ENCODE assay signal across 26 mouse cellular contexts in genomic region chr1:182145546-182145945, GRCm38 (mm10). TPM values are rescaled to one million over a fixed set of nuclear protein-coding genes. Genes with fewer than 3 reads are reported as not detected.
A peak's percentile ranks its signal among the peaks of the same experiment; 100 is the strongest.
DNase-seq lines count a peak whose midpoint lies in the region; ATAC-seq lines count a peak whose summit lies in the region.
"Had no signal": no experiment of that assay in that cellular context is flagged by ENCODE, and none has a peak within 500 bp of the region (broad histone marks: within the 10 kb centered on the region; RNA-seq: fewer than 3 reads in every experiment).

No protein-coding gene starts in this region.

- DNase-seq in hindbrain, embryonic 10.5 days (ENCODE audit: low spot score) = peak; percentile 54
- peak; percentile 11 for DNase-seq in retina, postnatal 1 day
- no peak for DNase-seq in retina, embryonic 14.5 days (ENCODE audit: low spot score)
- DNase-seq in limb, embryonic 11.5 days (ENCODE audit: low spot score) = peak; percentile 85
- no peak for DNase-seq in right cerebral cortex, postnatal 25 days
- DNase-seq in left cerebral cortex, postnatal 25 days (ENCODE audit: low spot score in 2 of 2) = no peak
- no peak for DNase-seq in heart, adult 8-10 months (ENCODE audit: low spot score)
- DNase-seq: cerebellum, adult 9-10 months; forebrain, postnatal 0 days; gastrocnemius, adult 2 months; heart, adult 11 months; kidney, adult 2 months; kidney, postnatal 25 days; layer of hippocampus, adult 9-11 months; lung, embryonic 14.5 days; right cerebral cortex, postnatal 4 days; thymus, postnatal 25 days had no signal

- no peak overlapping the region for H3K9ac ChIP-seq in hindbrain, embryonic 13.5 days
- no peak overlapping the region for H3K9ac ChIP-seq in limb, embryonic 11.5 days (ENCODE audit: low read length)
- H3K9ac ChIP-seq: forebrain, postnatal 0 days; heart, embryonic 15.5 days; lung, embryonic 14.5 days; midbrain, embryonic 15.5 days; neural tube, embryonic 12.5 days had no signal

- H3K27me3 ChIP-seq in hindbrain, embryonic 10.5 days (ENCODE audit: insufficient read depth, poor library complexity, severe bottlenecking) = no peaks in the 10 kb centered on the region
- 0 out of 2 replicates have a peak, but pooled peaks cover 6% of the 10 kb centered on the region for H3K27me3 ChIP-seq in hindbrain, embryonic 13.5 days
- H3K27me3 ChIP-seq in limb, embryonic 11.5 days (ENCODE audit: control insufficient read depth, insufficient read depth, low read length) = no peaks in the 10 kb centered on the region
- H3K27me3 ChIP-seq: midbrain, embryonic 15.5 days; neural tube, embryonic 12.5 days had no signal

- H3K4me3 ChIP-seq in hindbrain, embryonic 10.5 days = no peak overlapping the region
- H3K4me3 ChIP-seq in hindbrain, embryonic 13.5 days = no peak overlapping the region
- H3K4me3 ChIP-seq in limb, embryonic 11.5 days (ENCODE audit: low read depth, low read length) = no peak overlapping the region
- H3K4me3 ChIP-seq: gastrocnemius, adult 2 months; heart, embryonic 15.5 days; midbrain, embryonic 15.5 days; neural tube, embryonic 12.5 days had no signal

- no peak overlapping the region for H3K27ac ChIP-seq in hindbrain, embryonic 10.5 days
- H3K27ac ChIP-seq in hindbrain, embryonic 13.5 days = no peak overlapping the region
- no peak overlapping the region for H3K27ac ChIP-seq in limb, embryonic 11.5 days (replicated peaks; ENCODE audit: low read depth, low read length)
- H3K27ac ChIP-seq: gastrocnemius, adult 2 months; heart, embryonic 15.5 days; midbrain, embryonic 15.5 days; neural tube, embryonic 12.5 days had no signal

- no peak overlapping the region for H3K4me2 ChIP-seq in hindbrain, embryonic 13.5 days
- no peak overlapping the region for H3K4me2 ChIP-seq in limb, embryonic 11.5 days (ENCODE audit: low read depth, severe bottlenecking)
- H3K4me2 ChIP-seq: heart, embryonic 15.5 days; lung, embryonic 14.5 days; midbrain, embryonic 15.5 days; neural tube, embryonic 12.5 days had no signal

- 0 out of 2 replicates have a peak, but pooled peaks cover 3% of the 10 kb centered on the region for H3K9me3 ChIP-seq in hindbrain, embryonic 10.5 days
- H3K9me3 ChIP-seq in hindbrain, embryonic 13.5 days = no peaks in the 10 kb centered on the region
- H3K9me3 ChIP-seq in limb, embryonic 11.5 days (ENCODE audit: control insufficient read depth, low read length) = no peaks in the 10 kb centered on the region
- H3K9me3 ChIP-seq: heart, embryonic 15.5 days; midbrain, embryonic 15.5 days; neural tube, embryonic 12.5 days had no signal

- no peaks in the 10 kb centered on the region for H3K36me3 ChIP-seq in hindbrain, embryonic 10.5 days
- no peaks in the 10 kb centered on the region for H3K36me3 ChIP-seq in hindbrain, embryonic 13.5 days
- H3K36me3 ChIP-seq in limb, embryonic 11.5 days (ENCODE audit: control insufficient read depth, insufficient read depth, low read length) = no peaks in the 10 kb centered on the region
- H3K36me3 ChIP-seq: heart, embryonic 15.5 days; midbrain, embryonic 15.5 days; neural tube, embryonic 12.5 days had no signal

- ATAC-seq in hindbrain, embryonic 13.5 days (ENCODE audit: low FRiP score) = no peak
- ATAC-seq in limb, embryonic 11.5 days (ENCODE audit: insufficient number of reproducible peaks, low FRiP score, low TSS enrichment, low read depth) = 0 out of 2 replicates have a peak, but pooled peaks have one; percentile 69
- ATAC-seq: forebrain, postnatal 0 days; midbrain, embryonic 15.5 days had no signal

- intact Hi-C loops in left cerebral cortex, postnatal 25 days (cut with DNase I) = no loop called here

- 62% methylated on average over 5 of the region's 5 CpGs for WGBS in hindbrain, embryonic 10.5 days
- WGBS in hindbrain, embryonic 13.5 days = 39% methylated on average over 5 of the region's 5 CpGs
- 9% methylated on average over 5 of the region's 5 CpGs for WGBS in limb, embryonic 11.5 days

- H3K4me1 ChIP-seq in hindbrain, embryonic 10.5 days (replicated peaks) = no peaks in the 10 kb centered on the region
- H3K4me1 ChIP-seq in hindbrain, embryonic 13.5 days (replicated peaks) = 0 out of 2 replicates have a peak, but pooled peaks cover under 1% of the 10 kb centered on the region
- H3K4me1 ChIP-seq in limb, embryonic 11.5 days (ENCODE audit: control insufficient read depth, insufficient read depth, low read length) = no peaks in the 10 kb centered on the region
- H3K4me1 ChIP-seq: midbrain, embryonic 15.5 days; neural tube, embryonic 12.5 days had no signal

RNA-seq across cellular contexts. Expression of gene Vmn1r1, which starts 18.7 kb away (rescaled TPM):
- not detected in 2 replicates for polyA plus RNA-seq in hindbrain, embryonic 10.5 days (2016; fragmentation: Nextera tagmentation; extraction: Ambion mirVana)
- polyA plus RNA-seq in hindbrain, embryonic 13.5 days (2015; fragmentation: Nextera tagmentation; extraction: Ambion mirVana) = not detected in 2 replicates
- polyA plus RNA-seq in limb, embryonic 11.5 days (2014; fragmentation: Nextera tagmentation; extraction: Ambion mirVana) = not detected in 2 replicates
- total RNA-seq in left cerebral cortex, postnatal 25 days (2021) = not detected
- not detected for total RNA-seq in heart, adult 8-10 months (2022)
- total RNA-seq: adrenal gland, postnatal 4 days; forebrain, postnatal 0 days; gastrocnemius, adult 2 months; hematopoietic stem cell, adult 5-6 weeks; left cerebral cortex, adult 8-10 months; liver, adult 2 months had no signal
- polyA plus RNA-seq: forebrain, postnatal 0 days; heart, embryonic 15.5 days; kidney, adult 2 months; liver, adult 2 months; lung, embryonic 14.5 days; midbrain, embryonic 15.5 days; neural tube, embryonic 12.5 days; testis, adult 2 months had no signal

RNA-seq across cellular contexts. Expression of gene Srp9, which starts 21.0 kb away (rescaled TPM):
- polyA plus RNA-seq in hindbrain, embryonic 10.5 days (2016; fragmentation: Nextera tagmentation; extraction: Ambion mirVana) = 167 and 168 TPM in 2 replicates
- 140 and 146 TPM in 2 replicates for polyA plus RNA-seq in hindbrain, embryonic 13.5 days (2015; fragmentation: Nextera tagmentation; extraction: Ambion mirVana)
- polyA plus RNA-seq in limb, embryonic 11.5 days (2014; fragmentation: Nextera tagmentation; extraction: Ambion mirVana) = 178 and 179 TPM in 2 replicates
- 10 to 100 TPM; 61.0 to 64.1 TPM for total RNA-seq in left cerebral cortex, postnatal 25 days (2021)
- total RNA-seq in heart, adult 8-10 months (2022) = 10 to 100 TPM; 42.7 to 54.0 (median 47.9) TPM

Comparison
In these comparisons a context has a peak if more than half of its experiments do, and no peak if none do; other contexts are left out.
1. DNase-seq: peak in hindbrain, embryonic 10.5 days (single experiment), retina, postnatal 1 day (single experiment) and limb, embryonic 11.5 days (single experiment); none in retina, embryonic 14.5 days (single experiment), right cerebral cortex, postnatal 25 days (single experiment), left cerebral cortex, postnatal 25 days (0 of 2) and heart, adult 8-10 months (single experiment).